Comparison of ENCODE assay signal across 8 mouse cellular contexts in genomic region chr7:126759050-126759671, GRCm38 (mm10). TPM values are rescaled to one million over a fixed set of nuclear protein-coding genes. Genes with fewer than 3 reads are reported as not detected.
A peak's percentile ranks its signal among the peaks of the same experiment; 100 is the strongest.
DNase-seq lines count a peak whose midpoint lies in the region; ATAC-seq and TF ChIP-seq lines count a peak whose summit lies in the region.

Gene Mapk3 (plus strand): TSS chr7:126759601.

- H3K36me3 ChIP-seq in embryonic facial prominence, embryonic 13.5 days = peaks cover 10% of the 10 kb centered on the region
- H3K36me3 ChIP-seq in limb, embryonic 11.5 days (ENCODE audit: control insufficient read depth, insufficient read depth, low read length) = no peaks in the 10 kb centered on the region; the same call in 1 of the 2 replicates
- H3K36me3 ChIP-seq in midbrain, embryonic 13.5 days = peaks cover 18% of the 10 kb centered on the region
- H3K36me3 ChIP-seq in small intestine, adult 2 months (ENCODE audit: control insufficient read depth, insufficient read depth, low read length) = peaks cover 21% of the 10 kb centered on the region

- no peak for TF ChIP-seq POLR2A in small intestine, adult 2 months (IDR thresholded peaks at IDR 0.05; ENCODE audit: low read depth, low read length)

- DNase-seq in 416B (ENCODE audit: low read depth) = peak; percentile 92
- DNase-seq in adrenal gland, postnatal 4 days (ENCODE audit: low spot score in 2 of 2) = peak; percentile 76 to 77
- DNase-seq in heart, adult 18-20 months = peak; percentile 90 to 94
- peak; percentile 90 for DNase-seq in kidney, adult 18-20 months
- peak; percentile 94 for DNase-seq in limb, embryonic 11.5 days (ENCODE audit: low spot score)

- peak; percentile 89 for TF ChIP-seq CTCF in small intestine, adult 2 months (IDR thresholded peaks at IDR 0.05; ENCODE audit: extremely low read depth, insufficient read length, insufficient replicate concordance, low read depth, low read length)

- H3K4me2 ChIP-seq in embryonic facial prominence, embryonic 13.5 days = peak within 1 kb of the TSS; percentile 87
- H3K4me2 ChIP-seq in limb, embryonic 11.5 days (ENCODE audit: low read depth, severe bottlenecking) = peak within 1 kb of the TSS; percentile 64
- peak within 1 kb of the TSS; percentile 90 for H3K4me2 ChIP-seq in midbrain, embryonic 13.5 days (replicated peaks)

- H3K9ac ChIP-seq in embryonic facial prominence, embryonic 13.5 days = peak within 1 kb of the TSS; percentile 90
- H3K9ac ChIP-seq in limb, embryonic 11.5 days (ENCODE audit: low read length) = peak within 1 kb of the TSS; percentile 78
- H3K9ac ChIP-seq in midbrain, embryonic 13.5 days (replicated peaks) = peak within 1 kb of the TSS; percentile 89

- 1% methylated on average over 25 of the region's 38 CpGs for WGBS in embryonic facial prominence, embryonic 13.5 days
- WGBS in limb, embryonic 11.5 days = 3% methylated on average over 16 of the region's 38 CpGs
- WGBS in midbrain, embryonic 13.5 days = 2% methylated on average over 16 of the region's 38 CpGs
- 0% methylated on average over 25 of the region's 38 CpGs for WGBS in small intestine, adult 2 months

- peak; percentile 56; the same call in 1 of the 2 replicates for ATAC-seq in embryonic facial prominence, embryonic 13.5 days (ENCODE audit: insufficient number of reproducible peaks, insufficient read depth, low FRiP score, low TSS enrichment, low read depth)
- ATAC-seq in limb, embryonic 11.5 days (ENCODE audit: insufficient number of reproducible peaks, low FRiP score, low TSS enrichment, low read depth) = peak; percentile 55; the same call in 1 of the 2 replicates
- peak; percentile 70 for ATAC-seq in midbrain, embryonic 13.5 days

- H3K4me1 ChIP-seq in embryonic facial prominence, embryonic 13.5 days = peaks cover 38% of the 10 kb centered on the region
- H3K4me1 ChIP-seq in limb, embryonic 11.5 days (ENCODE audit: control insufficient read depth, insufficient read depth, low read length) = no peaks in the 10 kb centered on the region
- H3K4me1 ChIP-seq in midbrain, embryonic 13.5 days (replicated peaks) = peaks cover 35% of the 10 kb centered on the region
- H3K4me1 ChIP-seq in small intestine, adult 2 months (ENCODE audit: control insufficient read depth, insufficient read depth, insufficient read length, low read length) = peaks cover 17% of the 10 kb centered on the region; the same call in 1 of the 2 replicates

- peak within 1 kb of the TSS; percentile 77 for H3K4me3 ChIP-seq in embryonic facial prominence, embryonic 13.5 days
- peak within 1 kb of the TSS; percentile 58 for H3K4me3 ChIP-seq in limb, embryonic 11.5 days (ENCODE audit: low read depth, low read length)
- H3K4me3 ChIP-seq in midbrain, embryonic 13.5 days (replicated peaks) = peak within 1 kb of the TSS; percentile 79
- peak within 1 kb of the TSS; percentile 97 for H3K4me3 ChIP-seq in small intestine, adult 2 months (ENCODE audit: low read depth, low read length)

- H3K9me3 ChIP-seq in embryonic facial prominence, embryonic 13.5 days = no peaks in the 10 kb centered on the region
- no peaks in the 10 kb centered on the region for H3K9me3 ChIP-seq in limb, embryonic 11.5 days (ENCODE audit: control insufficient read depth, low read length)
- H3K9me3 ChIP-seq in midbrain, embryonic 13.5 days = no peaks in the 10 kb centered on the region

- no peaks in the 10 kb centered on the region for H3K27me3 ChIP-seq in embryonic facial prominence, embryonic 13.5 days
- no peaks in the 10 kb centered on the region for H3K27me3 ChIP-seq in limb, embryonic 11.5 days (ENCODE audit: control insufficient read depth, insufficient read depth, low read length)
- H3K27me3 ChIP-seq in midbrain, embryonic 13.5 days = no peaks in the 10 kb centered on the region
- H3K27me3 ChIP-seq in small intestine, adult 2 months (ENCODE audit: control insufficient read depth, insufficient read depth, low read length) = no peaks in the 10 kb centered on the region

- peak within 1 kb of the TSS; percentile 88 for H3K27ac ChIP-seq in embryonic facial prominence, embryonic 13.5 days
- H3K27ac ChIP-seq in limb, embryonic 11.5 days (replicated peaks; ENCODE audit: low read depth, low read length) = peak within 1 kb of the TSS; percentile 56; the same call in 1 of the 2 replicates
- H3K27ac ChIP-seq in midbrain, embryonic 13.5 days = peak within 1 kb of the TSS; percentile 88
- peak within 1 kb of the TSS; percentile 100 for H3K27ac ChIP-seq in small intestine, adult 2 months (ENCODE audit: insufficient read depth, low read depth, low read length)

RNA-seq across cellular contexts. Expression of gene Mapk3, which starts in this region (rescaled TPM):
- total RNA-seq in adrenal gland, postnatal 4 days (2021) = 100 to 1,000 TPM; 162 to 172 TPM
- polyA plus RNA-seq in embryonic facial prominence, embryonic 13.5 days (2015; fragmentation: Nextera tagmentation; extraction: Ambion mirVana) = 56.7 and 56.9 TPM in 2 replicates
- 10 to 100 TPM; 37.2 to 46.7 TPM for total RNA-seq in heart, adult 18-20 months (2021)
- polyA plus RNA-seq in limb, embryonic 11.5 days (2014; fragmentation: Nextera tagmentation; extraction: Ambion mirVana) = 35.4 and 37.4 TPM in 2 replicates
- polyA plus RNA-seq in midbrain, embryonic 13.5 days (2015; fragmentation: Nextera tagmentation; extraction: Ambion mirVana) = 78.8 and 80.7 TPM in 2 replicates
- 208 and 472 TPM in 2 replicates for polyA plus RNA-seq in small intestine, adult 2 months (2012; rRNA removed)

Comparison
In these comparisons a context has a peak if more than half of its experiments do, and no peak if none do; other contexts are left out.
1. Peak in every context shown above with its lines: DNase-seq, ATAC-seq, H3K4me3 ChIP-seq and H3K27ac ChIP-seq.